10 mouse cellular contexts compared by ENCODE assay signal in the genomic region with DNA sequence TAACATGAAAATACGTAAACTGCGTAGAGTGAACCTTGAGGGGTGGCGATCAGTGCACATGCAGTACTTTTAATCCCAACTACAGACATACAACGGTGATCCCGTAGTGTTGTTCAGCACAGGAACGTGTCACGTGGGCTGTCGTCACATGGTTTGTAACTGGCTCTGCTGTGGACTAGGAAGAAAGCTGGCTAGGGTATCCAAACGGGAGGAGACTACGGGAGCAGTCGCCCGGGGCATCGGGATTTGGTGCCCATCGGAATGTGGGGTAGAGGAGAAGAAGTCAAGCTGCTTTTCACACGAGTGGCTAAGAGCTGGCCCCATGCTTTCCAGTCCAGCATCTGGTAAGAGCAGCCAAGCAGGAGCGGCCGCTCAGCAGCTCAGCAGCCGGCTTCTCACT. TPM values are rescaled to one million over a fixed set of nuclear protein-coding genes. Genes with fewer than 3 reads are reported as not detected.
DNase-seq lines count a peak whose midpoint lies in the region; ATAC-seq and TF ChIP-seq lines count a peak whose summit lies in the region.
"Had no signal": no experiment of that assay in that cellular context is flagged by ENCODE, and none has a peak within 500 bp of the region (broad histone marks: within the 10 kb centered on the region; RNA-seq: fewer than 3 reads in every experiment).

No protein-coding gene starts in this region.

- H3K79me3 ChIP-seq in C2C12 (ENCODE audit: low read depth) = no peaks in the 10 kb centered on the region

- WGBS in hindbrain, embryonic 16.5 days = 46% methylated on average over 18 of the region's 18 CpGs
- WGBS in midbrain, embryonic 14.5 days = 55% methylated on average over 18 of the region's 18 CpGs

- no peak overlapping the region for H3K9ac ChIP-seq in hindbrain, embryonic 16.5 days (ENCODE audit: low read depth, low read length)
- no peak overlapping the region; the same call in 1 of the 2 replicates for H3K9ac ChIP-seq in midbrain, embryonic 14.5 days (replicated peaks; ENCODE audit: low read length)

- no peak overlapping the region for H3K27ac ChIP-seq in hindbrain, embryonic 16.5 days (ENCODE audit: low read depth, low read length)
- H3K27ac ChIP-seq in midbrain, embryonic 14.5 days (replicated peaks; ENCODE audit: low read depth, low read length) = no peak overlapping the region

- H3K4me2 ChIP-seq in hindbrain, embryonic 16.5 days (ENCODE audit: low read length) = peak overlapping the region; percentile 32
- H3K4me2 ChIP-seq in midbrain, embryonic 14.5 days (ENCODE audit: low read length) = peak overlapping the region; percentile 36

- ATAC-seq in hindbrain, embryonic 16.5 days = peak; percentile 94
- ATAC-seq in midbrain, embryonic 14.5 days (ENCODE audit: low FRiP score, low TSS enrichment) = peak; percentile 48; the same call in 1 of the 2 replicates

- no peak overlapping the region for H3ac ChIP-seq in C2C12 (ENCODE audit: control insufficient read depth, insufficient read length, low read depth)

- TF ChIP-seq CTCF in C2C12 (IDR thresholded peaks at IDR 0.05; ENCODE audit: control insufficient read depth, insufficient read depth, insufficient read length) = no peak

- H3K79me2 ChIP-seq in C2C12 (ENCODE audit: control insufficient read depth, insufficient read depth) = no peaks in the 10 kb centered on the region

- DNase-seq in cerebellum, adult 9-10 months = peak; percentile 60
- DNase-seq in gastrocnemius, adult 18-20 months (ENCODE audit: low spot score) = peak; percentile 24
- peak; percentile 29 for DNase-seq in left cerebral cortex, adult 11 months (ENCODE audit: low spot score)
- DNase-seq in midbrain, embryonic 14.5 days = peak; percentile 53
- DNase-seq in thymus, postnatal 14 days = no peak
- DNase-seq in urinary bladder, postnatal 25 days (ENCODE audit: low spot score) = no peak

- no peaks in the 10 kb centered on the region for H3K9me3 ChIP-seq in hindbrain, embryonic 16.5 days (ENCODE audit: control insufficient read depth, low read length)
- no peaks in the 10 kb centered on the region for H3K9me3 ChIP-seq in midbrain, embryonic 14.5 days (ENCODE audit: control insufficient read depth, low read length)

- H3K36me3 ChIP-seq in C2C12 (ENCODE audit: control insufficient read depth, insufficient read depth) = no peaks in the 10 kb centered on the region
- no peaks in the 10 kb centered on the region for H3K36me3 ChIP-seq in hindbrain, embryonic 16.5 days (ENCODE audit: control insufficient read depth, insufficient read depth, low read length)
- H3K36me3 ChIP-seq in midbrain, embryonic 14.5 days (ENCODE audit: control insufficient read depth, insufficient read depth, low read length) = no peaks in the 10 kb centered on the region

- H3K27me3 ChIP-seq in C2C12 (ENCODE audit: control insufficient read depth, insufficient read depth, insufficient read length) = no peaks in the 10 kb centered on the region
- H3K27me3 ChIP-seq in hindbrain, embryonic 16.5 days (replicated peaks; ENCODE audit: control insufficient read depth, insufficient read depth, low read length) = no peaks in the 10 kb centered on the region
- H3K27me3 ChIP-seq in midbrain, embryonic 14.5 days (ENCODE audit: control insufficient read depth, insufficient read depth, low read length) = no peaks in the 10 kb centered on the region

- no peak overlapping the region for H3K4me3 ChIP-seq in C2C12 (ENCODE audit: insufficient read depth, poor library complexity, severe bottlenecking)
- peak overlapping the region; percentile 15 for H3K4me3 ChIP-seq in hindbrain, embryonic 16.5 days (ENCODE audit: low read length)
- H3K4me3 ChIP-seq in midbrain, embryonic 14.5 days (replicated peaks; ENCODE audit: low read depth, low read length) = peak overlapping the region; percentile 19; the same call in 1 of the 2 replicates

- peaks cover 3% of the 10 kb centered on the region; the same call in 1 of the 2 replicates for H3K4me1 ChIP-seq in hindbrain, embryonic 16.5 days (ENCODE audit: control insufficient read depth, insufficient read depth, low read depth, low read length)
- no peaks in the 10 kb centered on the region for H3K4me1 ChIP-seq in midbrain, embryonic 14.5 days (ENCODE audit: control insufficient read depth, insufficient read depth, low read length)

TF ChIP-seq in C2C12, 6 proteins besides CTCF, POLR2A, EP300 and RAD21:
- no peak for TF ChIP-seq MYOG (IDR thresholded peaks at IDR 0.05; ENCODE audit: control insufficient read depth, extremely low read depth, insufficient read length)
- TF ChIP-seq USF1 (IDR thresholded peaks at IDR 0.05; ENCODE audit: low read depth) = peak; percentile 79
- no peak for TF ChIP-seq MYOD1 (IDR thresholded peaks at IDR 0.05; ENCODE audit: control insufficient read depth, insufficient read length, low read depth)
- TF ChIP-seq FOSL1 (IDR thresholded peaks at IDR 0.05; ENCODE audit: insufficient read depth, low read length, poor library complexity, severe bottlenecking) = no peak
- TF ChIP-seq MAX (IDR thresholded peaks at IDR 0.05) = no peak
- TF ChIP-seq CEBPB (IDR thresholded peaks at IDR 0.05; ENCODE audit: low read depth) = no peak

RNA-seq across cellular contexts. Expression of a gene that starts 9.0 kb away (rescaled TPM):
- 2.5 TPM for polyA plus RNA-seq in C2C12 (2012; fragmentation: generic; extraction: Trizol)
- total RNA-seq in gastrocnemius, adult 18-20 months (2021) = under 1 TPM; 0.18 to 0.28 TPM
- 0.57 and 0.90 TPM in 2 replicates for polyA plus RNA-seq in hindbrain, embryonic 16.5 days (2015; fragmentation: Nextera tagmentation; extraction: Ambion mirVana)
- 0.30 and 0.43 TPM in 2 replicates for polyA plus RNA-seq in midbrain, embryonic 14.5 days (2014; fragmentation: Nextera tagmentation; extraction: Ambion mirVana)

RNA-seq across cellular contexts. Expression of a gene that starts 29.1 kb away (rescaled TPM):
- polyA plus RNA-seq in C2C12 (2012; fragmentation: generic; extraction: Trizol) = 43.0 TPM
- total RNA-seq in gastrocnemius, adult 18-20 months (2021) = 1 to 10 TPM; 6.5 to 7.6 TPM
- polyA plus RNA-seq in hindbrain, embryonic 16.5 days (2015; fragmentation: Nextera tagmentation; extraction: Ambion mirVana) = 46.2 and 47.9 TPM in 2 replicates
- 48.3 and 55.5 TPM in 2 replicates for polyA plus RNA-seq in midbrain, embryonic 14.5 days (2014; fragmentation: Nextera tagmentation; extraction: Ambion mirVana)

RNA-seq across cellular contexts. Expression of a gene that starts 29.2 kb away (rescaled TPM):
- polyA plus RNA-seq in C2C12 (2012; fragmentation: generic; extraction: Trizol) = 88.1 TPM
- total RNA-seq in gastrocnemius, adult 18-20 months (2021) = 10 to 100 TPM; 10.2 to 10.9 TPM
- polyA plus RNA-seq in hindbrain, embryonic 16.5 days (2015; fragmentation: Nextera tagmentation; extraction: Ambion mirVana) = 69.9 and 71.6 TPM in 2 replicates
- polyA plus RNA-seq in midbrain, embryonic 14.5 days (2014; fragmentation: Nextera tagmentation; extraction: Ambion mirVana) = 76.0 and 81.0 TPM in 2 replicates

RNA-seq across cellular contexts. Expression of a gene that starts 43.2 kb away (rescaled TPM):
- 27.3 TPM for polyA plus RNA-seq in C2C12 (2012; fragmentation: generic; extraction: Trizol)
- total RNA-seq in gastrocnemius, adult 18-20 months (2021) = 10 to 100 TPM; 24.1 to 26.6 TPM
- polyA plus RNA-seq in hindbrain, embryonic 16.5 days (2015; fragmentation: Nextera tagmentation; extraction: Ambion mirVana) = 38.8 and 42.0 TPM in 2 replicates
- 45.4 and 59.8 TPM in 2 replicates for polyA plus RNA-seq in midbrain, embryonic 14.5 days (2014; fragmentation: Nextera tagmentation; extraction: Ambion mirVana)

RNA-seq across cellular contexts. Expression of a gene that starts 50.3 kb away (rescaled TPM):
- not detected for polyA plus RNA-seq in C2C12 (2012; fragmentation: generic; extraction: Trizol)
- not detected for total RNA-seq in gastrocnemius, adult 18-20 months (2021)
- polyA plus RNA-seq in hindbrain, embryonic 16.5 days (2015; fragmentation: Nextera tagmentation; extraction: Ambion mirVana) = 0.43 TPM in 1 of 2 replicates, not detected in the other
- polyA plus RNA-seq in midbrain, embryonic 14.5 days (2014; fragmentation: Nextera tagmentation; extraction: Ambion mirVana) = 0.73 and 1.1 TPM in 2 replicates
- total RNA-seq: ES-E14; gastrocnemius, postnatal 36 days had no signal

Comparison
In these comparisons a context has a peak if more than half of its experiments do, and no peak if none do; other contexts are left out.
1. DNase-seq: peak in cerebellum, adult 9-10 months (single experiment), gastrocnemius, adult 18-20 months (single experiment), left cerebral cortex, adult 11 months (single experiment) and midbrain, embryonic 14.5 days (single experiment); none in thymus, postnatal 14 days (single experiment) and urinary bladder, postnatal 25 days (single experiment).